15 mouse cellular contexts compared by ENCODE assay signal in genomic region chr8:9029156-9029555, GRCm38 (mm10).
"Had no signal": no experiment of that assay in that cellular context is flagged by ENCODE, and none has a peak within 500 bp of the region (broad histone marks: within the 10 kb centered on the region; RNA-seq: fewer than 3 reads in every experiment).

No protein-coding gene starts in this region.

- ATAC-seq: liver, postnatal 0 days; midbrain, embryonic 15.5 days had no signal

- H3K27ac ChIP-seq: liver, embryonic 13.5 days; lung, embryonic 15.5 days; macrophage; midbrain, embryonic 15.5 days; neural tube, embryonic 12.5 days; stomach, embryonic 15.5 days had no signal

- DNase-seq: kidney, adult 8-10 months; kidney, postnatal 25 days; liver; liver, embryonic 13.5 days; liver, postnatal 0 days; lung, postnatal 14 days; right cerebral cortex, postnatal 14 days; thymus, postnatal 4 days had no signal

- H3K4me1 ChIP-seq: liver, embryonic 13.5 days; megakaryocyte, embryonic 14.5 days; midbrain, embryonic 15.5 days; stomach, embryonic 15.5 days had no signal

- H3K4me3 ChIP-seq: liver, embryonic 13.5 days; lung, embryonic 15.5 days; megakaryocyte, embryonic 14.5 days; midbrain, embryonic 15.5 days; neural tube, embryonic 12.5 days; stomach, embryonic 15.5 days had no signal

- H3K9me3 ChIP-seq: liver, embryonic 13.5 days; lung, embryonic 15.5 days; megakaryocyte, embryonic 14.5 days; midbrain, embryonic 15.5 days; neural tube, embryonic 12.5 days; stomach, embryonic 15.5 days had no signal

- H3K36me3 ChIP-seq: liver, embryonic 13.5 days; lung, embryonic 15.5 days; midbrain, embryonic 15.5 days; neural tube, embryonic 12.5 days; stomach, embryonic 15.5 days had no signal

- H3K4me2 ChIP-seq: liver, embryonic 13.5 days; lung, embryonic 15.5 days; midbrain, embryonic 11.5 days; midbrain, embryonic 15.5 days; neural tube, embryonic 12.5 days; stomach, embryonic 15.5 days had no signal

- H3K27me3 ChIP-seq: liver, embryonic 13.5 days; lung, embryonic 15.5 days; megakaryocyte, embryonic 14.5 days; midbrain, embryonic 15.5 days; neural tube, embryonic 12.5 days; stomach, embryonic 15.5 days had no signal

- H3K9ac ChIP-seq: liver, embryonic 13.5 days; liver, postnatal 0 days; lung, embryonic 15.5 days; midbrain, embryonic 15.5 days; neural tube, embryonic 12.5 days; stomach, embryonic 15.5 days had no signal
